Mouse (Mus musculus) MEL (cell line): ENCODE measurements around the gene Rnf115. TPM values are rescaled to one million over a fixed set of nuclear protein-coding genes. Genes with fewer than 3 reads are reported as not detected.

Experiments used
- DNase-seq: peaks from one replicate; pipeline ENCODE4 v3.0.0; 2011; ENCODE audit warnings: low read depth, low spot score
- H3K27ac ChIP-seq: 2 replicates; pipeline ENCODE4 v1.5.1; 2012; ENCODE audit warnings: low read depth, mild to moderate bottlenecking, control low read depth, low read length, moderate library complexity; ENCODE audit not compliant: control insufficient read depth
- H3K27me3 ChIP-seq, 2 experiments: fragments of 150-350 bp in 1 of 2; sonication (generic) in 1 of 2; 2 replicates each; pipeline ENCODE4 v1.6.1; 2012; ENCODE audit warnings: low read length in 2 of 2, mild to moderate bottlenecking in 2 of 2, improper control_type of control experiment in 1 of 2, moderate library complexity in 1 of 2; ENCODE audit not compliant: insufficient read depth in 2 of 2, control insufficient read depth in 1 of 2
- H3K36me3 ChIP-seq, 2 experiments: 2 replicates each; pipeline ENCODE4 v1.6.1; 2012 to 2014; ENCODE audit warnings: low read length in 2 of 2, improper control_type of control experiment in 1 of 2, inconsistent platforms in 1 of 2, mild to moderate bottlenecking in 1 of 2; ENCODE audit not compliant: insufficient read depth in 2 of 2, control insufficient read depth in 1 of 2
- H3K4me1 ChIP-seq, 2 experiments: fragments of 150-350 bp in 1 of 2; sonication (generic) in 1 of 2; 2 replicates each; pipeline ENCODE4 v1.6.1; 2012; ENCODE audit warnings: low read length in 2 of 2, improper control_type of control experiment in 1 of 2, mild to moderate bottlenecking in 1 of 2; ENCODE audit not compliant: insufficient read depth in 2 of 2, control insufficient read depth in 1 of 2
- H3K4me3 ChIP-seq, 2 experiments: fragments of 150-350 bp in 1 of 2; sonication (generic) in 1 of 2; 2 replicates each; pipeline ENCODE4 v1.5.1; 2012; ENCODE audit warnings: low read depth in 2 of 2, low read length in 2 of 2, mild to moderate bottlenecking in 2 of 2, moderate library complexity in 2 of 2, control low read depth in 1 of 2, improper control_type of control experiment in 1 of 2; ENCODE audit not compliant: control insufficient read depth in 1 of 2, insufficient read depth in 1 of 2
- H3K79me2 ChIP-seq: 2 replicates; pipeline ENCODE4 v1.6.1; 2012; ENCODE audit warnings: mild to moderate bottlenecking, low read length, moderate library complexity; ENCODE audit not compliant: control insufficient read depth, poor library complexity, insufficient read depth
- H3K9ac ChIP-seq: 2 replicates; pipeline ENCODE4 v1.6.1; 2012; ENCODE audit warnings: low read depth, mild to moderate bottlenecking, control low read depth, low read length, moderate library complexity; ENCODE audit not compliant: control insufficient read depth, poor library complexity, severe bottlenecking
- H3K9me3 ChIP-seq: fragments of 150-350 bp; sonication (generic); replicated peaks from 2 replicates; pipeline ENCODE4 v1.6.1; 2012; ENCODE audit warnings: mild to moderate bottlenecking, low read length, improper control_type of control experiment, moderate library complexity; ENCODE audit not compliant: insufficient read depth
- CHD2 ChIP-seq: IDR thresholded peaks from 2 replicates; pipeline ENCODE4 v1.6.1; 2011; ENCODE audit warnings: low read length, improper control_type of control experiment
- CTCF ChIP-seq, 3 experiments: IDR thresholded peaks in 2 of 3; conservative IDR thresholded peaks in 1 of 3; 2 replicates each; pipeline ENCODE4 v1.5.1; 2011 to 2012; ENCODE audit warnings: low read length in 3 of 3, low read depth in 2 of 3, mild to moderate bottlenecking in 2 of 3, improper control_type of control experiment in 1 of 3, inconsistent platforms in 1 of 3, mixed read lengths in 1 of 3, moderate library complexity in 1 of 3; ENCODE audit not compliant: control insufficient read depth in 1 of 3, insufficient read depth in 1 of 3, poor library complexity in 1 of 3, severe bottlenecking in 1 of 3
- E2F4 ChIP-seq: IDR thresholded peaks from 2 replicates; pipeline ENCODE4 v1.6.1; 2011; ENCODE audit warnings: low read depth, low read length, improper control_type of control experiment, borderline replicate concordance
- ELF1 ChIP-seq: IDR thresholded peaks from 2 replicates; pipeline ENCODE4 v1.6.1; 2014; ENCODE audit warnings: low read depth, mild to moderate bottlenecking, inconsistent platforms, low read length, improper control_type of control experiment, moderate library complexity
- EP300 ChIP-seq, 2 experiments: IDR thresholded peaks; 2 replicates each; pipeline ENCODE4 v1.6.1; 2011; ENCODE audit warnings: improper control_type of control experiment in 2 of 2, low read length in 2 of 2, low read depth in 1 of 2, mild to moderate bottlenecking in 1 of 2
- ETS1 ChIP-seq: IDR thresholded peaks from 2 replicates; pipeline ENCODE4 v1.6.1; 2012; ENCODE audit warnings: low read depth, mild to moderate bottlenecking, inconsistent platforms, low read length, improper control_type of control experiment, moderate library complexity
- GABPA ChIP-seq: IDR thresholded peaks from 2 replicates; pipeline ENCODE4 v1.6.1; 2012; ENCODE audit warnings: low read depth, mild to moderate bottlenecking, inconsistent platforms, low read length, improper control_type of control experiment, moderate library complexity
- GATA1 ChIP-seq: IDR thresholded peaks from 2 replicates; pipeline ENCODE4 v1.6.1; 2011; ENCODE audit warnings: low read depth, low read length, improper control_type of control experiment
- HCFC1 ChIP-seq: IDR thresholded peaks from 2 replicates; pipeline ENCODE4 v1.6.1; 2012; ENCODE audit warnings: low read depth, mild to moderate bottlenecking, inconsistent platforms, low read length, improper control_type of control experiment, moderate library complexity
- JUND ChIP-seq: IDR thresholded peaks from 2 replicates; pipeline ENCODE4 v1.6.1; 2011; ENCODE audit warnings: low read depth, mild to moderate bottlenecking, improper control_type of control experiment, low read length
- KAT2A ChIP-seq: conservative IDR thresholded peaks from 2 replicates; pipeline ENCODE4 v1.6.1; 2012; ENCODE audit warnings: low read depth, low read length, improper control_type of control experiment, inconsistent platforms
- MAFK ChIP-seq: IDR thresholded peaks from 2 replicates; pipeline ENCODE4 v1.6.1; 2011; ENCODE audit warnings: low read depth, mild to moderate bottlenecking, low read length, improper control_type of control experiment, borderline replicate concordance
- MAZ ChIP-seq: IDR thresholded peaks from 2 replicates; pipeline ENCODE4 v1.6.1; 2012; ENCODE audit warnings: low read depth, mild to moderate bottlenecking, inconsistent platforms, low read length, improper control_type of control experiment
- MEF2A ChIP-seq: IDR thresholded peaks from 2 replicates; pipeline ENCODE4 v1.6.1; 2014; ENCODE audit warnings: low read depth, mild to moderate bottlenecking, inconsistent platforms, low read length, improper control_type of control experiment; ENCODE audit not compliant: poor library complexity, insufficient replicate concordance, severe bottlenecking; ENCODE audit errors: extremely low read depth
- MYB ChIP-seq: IDR thresholded peaks from 2 replicates; pipeline ENCODE4 v1.6.1; 2011; ENCODE audit warnings: mild to moderate bottlenecking, low read depth, low read length, improper control_type of control experiment
- NRF1 ChIP-seq: IDR thresholded peaks from 2 replicates; pipeline ENCODE4 v1.6.1; 2014; ENCODE audit warnings: low read depth, mild to moderate bottlenecking, inconsistent platforms, low read length, improper control_type of control experiment, moderate library complexity; ENCODE audit not compliant: poor library complexity, insufficient read depth, severe bottlenecking
- POLR2AphosphoS2 ChIP-seq: IDR thresholded peaks from 2 replicates; pipeline ENCODE4 v1.6.1; 2011; ENCODE audit warnings: low read length, improper control_type of control experiment
- POLR2AphosphoS5 ChIP-seq: IDR thresholded peaks from 2 replicates; pipeline ENCODE4 v1.6.1; 2012; ENCODE audit warnings: low read depth, borderline replicate concordance, mild to moderate bottlenecking, inconsistent platforms, low read length, moderate library complexity, mixed read lengths
- RAD21 ChIP-seq: IDR thresholded peaks from 2 replicates; pipeline ENCODE4 v1.6.1; 2011; ENCODE audit warnings: mild to moderate bottlenecking, low read depth, low read length, improper control_type of control experiment
- RCOR1 ChIP-seq: IDR thresholded peaks from 2 replicates; pipeline ENCODE4 v1.6.1; 2012; ENCODE audit warnings: low read depth, mild to moderate bottlenecking, inconsistent platforms, low read length, improper control_type of control experiment
- SMC3 ChIP-seq: IDR thresholded peaks from 2 replicates; pipeline ENCODE4 v1.6.1; 2011; ENCODE audit warnings: low read depth, low read length, improper control_type of control experiment
- TCF12 ChIP-seq: IDR thresholded peaks from 2 replicates; pipeline ENCODE4 v1.6.1; 2014; ENCODE audit warnings: low read depth, mild to moderate bottlenecking, inconsistent platforms, low read length, improper control_type of control experiment, moderate library complexity
- UBTF ChIP-seq: IDR thresholded peaks from 2 replicates; pipeline ENCODE4 v1.6.1; 2012; ENCODE audit warnings: low read depth, mild to moderate bottlenecking, inconsistent platforms, low read length, improper control_type of control experiment, moderate library complexity, borderline replicate concordance; ENCODE audit not compliant: insufficient read depth
- ZC3H11A ChIP-seq: IDR thresholded peaks from 2 replicates; pipeline ENCODE4 v1.6.1; 2012; ENCODE audit warnings: low read depth, mild to moderate bottlenecking, inconsistent platforms, low read length, improper control_type of control experiment
- ZMIZ1 ChIP-seq: IDR thresholded peaks from 2 replicates; pipeline ENCODE4 v1.6.1; 2012; ENCODE audit warnings: low read depth, mild to moderate bottlenecking, inconsistent platforms, low read length, improper control_type of control experiment, moderate library complexity
- ZNF384 ChIP-seq: IDR thresholded peaks from 2 replicates; pipeline ENCODE4 v1.6.1; 2012; ENCODE audit warnings: low read depth, mild to moderate bottlenecking, inconsistent platforms, low read length, improper control_type of control experiment
- polyA plus RNA-seq, 2 experiments: library from polyadenylated mRNA; stranded (reverse) in 1 of 2; unstranded in 1 of 2; fragments of >175 nt in 1 of 2; fragments of >200 nt in 1 of 2; gene quantifications; 2 replicates each; pipeline versions ENCODE4 v1.2.1 to v1.2.4; 2012; ENCODE audit warnings: low replicate concordance in 2 of 2, low read depth in 1 of 2; ENCODE audit not compliant: insufficient read length in 2 of 2, insufficient read depth in 1 of 2, missing spikeins in 1 of 2
- total RNA-seq: library from RNA; depleted of rRNA; stranded (reverse); fragments of 300-350 nt; gene quantifications from 2 replicates; pipeline ENCODE4 v1.2.3, GENCODE M21; 2012

Rnf115 gene
- total and polyA plus RNA-seq, 3 experiments, result 43.2 to 71.8 (median 66.1) TPM

DNA sequence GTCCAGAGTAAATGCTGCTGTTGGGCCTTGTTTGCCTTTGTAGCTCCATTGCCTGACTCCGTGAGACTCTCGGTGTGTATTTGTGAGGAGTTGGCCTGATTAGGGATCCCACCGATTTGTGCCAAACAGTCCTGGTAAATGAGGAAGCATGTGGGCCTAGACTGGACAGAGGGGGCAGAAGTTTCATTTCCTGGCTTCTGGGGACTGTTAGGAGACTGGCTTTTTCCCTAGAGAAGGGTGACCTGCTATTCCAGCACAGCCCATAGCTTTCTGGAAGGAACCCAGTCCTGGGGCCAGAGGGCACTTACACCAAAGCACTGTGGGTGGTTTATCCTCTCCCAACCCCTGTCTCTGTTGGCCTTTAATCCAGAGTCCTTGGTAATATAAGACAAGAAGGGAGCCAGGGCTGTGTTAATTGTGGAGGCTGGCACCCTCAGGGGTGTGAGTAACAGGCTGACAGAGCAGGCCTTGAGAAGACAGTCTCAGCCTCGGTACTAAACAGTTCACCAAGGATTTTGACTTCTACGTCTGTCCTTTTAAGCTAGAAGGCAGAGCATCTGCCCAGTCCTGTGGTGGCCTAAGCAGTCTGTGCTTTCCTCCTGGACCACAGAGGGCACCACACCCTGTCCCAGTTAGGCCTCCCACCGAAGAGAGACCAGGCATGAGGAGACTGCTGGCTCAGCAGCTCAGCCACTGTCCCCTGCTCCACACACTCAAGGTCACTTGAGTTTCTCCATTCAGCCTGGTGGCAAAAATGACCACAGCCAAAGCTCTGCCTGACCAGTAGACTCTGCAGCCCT, 92.9 kb downstream of the Rnf115 start:
- Histone ChIP-seq H3K4me1 (peaks cover 0 to 4% of the 10 kb centered on the region in 2 experiments; a peak in 2 of 4 replicates), H3K4me3 (no peak overlapping the region), H3K27me3 (peaks cover 0 to 3% of the 10 kb centered on the region in 2 experiments; a peak in 2 of 4 replicates), H3K27ac (no peak overlapping the region), H3K9me3 (no peaks in the 10 kb centered on the region), H3K79me2 (no peaks in the 10 kb centered on the region), H3K36me3 (no peaks in the 10 kb centered on the region), H3K9ac (no peak overlapping the region)
- DNase-seq, result no peak
- TF ChIP-seq MYB (no peak), UBTF (no peak), ZNF384 (no peak), EP300 (IDR thresholded peaks at IDR 0.05; ENCODE audit: low read depth in 1 of 2, low read length in 2 of 2) (no peak), ZMIZ1 (no peak), ETS1 (no peak), KAT2A (no peak), POLR2AphosphoS5 (no peak), SMC3 (no peak), ZC3H11A (no peak), NRF1 (no peak), CHD2 (no peak), E2F4 (no peak), RAD21 (no peak), MAFK (no peak), HCFC1 (no peak), RCOR1 (no peak), TCF12 (no peak), CTCF (IDR thresholded peaks at IDR 0.05 in 2 of 3, conservative IDR thresholded peaks at IDR 0.05 in 1 of 3; ENCODE audit: control insufficient read depth in 1 of 3, insufficient read depth in 1 of 3, low read depth in 2 of 3, low read length in 3 of 3, poor library complexity in 1 of 3, severe bottlenecking in 1 of 3) (no peak)

DNA sequence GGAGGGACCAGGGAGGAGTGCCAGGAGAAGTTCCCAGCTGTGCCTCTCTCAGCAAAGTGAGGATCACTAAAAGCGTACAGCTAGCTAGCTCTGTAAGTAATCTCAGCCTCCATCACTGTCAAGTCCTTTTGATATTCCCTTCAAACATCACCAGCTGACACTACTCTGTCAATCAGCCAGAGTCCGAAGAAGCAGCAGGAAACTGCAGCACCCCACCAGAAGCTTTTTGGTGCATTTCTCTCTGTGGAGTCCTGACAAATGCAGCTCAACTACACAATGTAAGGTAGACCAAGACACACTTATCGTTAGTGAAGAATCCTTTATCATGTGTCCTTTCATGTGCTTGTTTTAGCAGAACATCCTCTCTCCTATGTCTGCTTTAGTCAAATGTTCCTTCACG, 94.1 kb downstream of the Rnf115 start:
- Histone ChIP-seq H3K4me1 (peaks cover 0 to 4% of the 10 kb centered on the region in 2 experiments; a peak in 2 of 4 replicates), H3K27ac (no peak overlapping the region), H3K79me2 (no peaks in the 10 kb centered on the region), H3K4me3 (no peak overlapping the region), H3K36me3 (no peaks in the 10 kb centered on the region), H3K9me3 (no peaks in the 10 kb centered on the region), H3K27me3 (peaks cover 0 to 3% of the 10 kb centered on the region in 2 experiments; a peak in 2 of 4 replicates), H3K9ac (no peak overlapping the region)
- no peak for DNase-seq
- TF ChIP-seq GABPA (no peak), ZC3H11A (no peak), GATA1 (no peak), KAT2A (no peak), MEF2A (no peak), JUND (no peak), POLR2AphosphoS2 (no peak), MAZ (no peak), ELF1 (no peak), CTCF (IDR thresholded peaks at IDR 0.05 in 2 of 3, conservative IDR thresholded peaks at IDR 0.05 in 1 of 3; ENCODE audit: control insufficient read depth in 1 of 3, insufficient read depth in 1 of 3, low read depth in 2 of 3, low read length in 3 of 3, poor library complexity in 1 of 3, severe bottlenecking in 1 of 3) (no peak), NRF1 (no peak)
